Mouse (Mus musculus): Measurements from ENCODE around the gene Fam84b.
"Not testable (repeated sequence)": the region's sequence is repeated elsewhere in the genome, so short reads cannot be mapped to it uniquely, and the experiment has no call there.

Gene Fam84b

DNA sequence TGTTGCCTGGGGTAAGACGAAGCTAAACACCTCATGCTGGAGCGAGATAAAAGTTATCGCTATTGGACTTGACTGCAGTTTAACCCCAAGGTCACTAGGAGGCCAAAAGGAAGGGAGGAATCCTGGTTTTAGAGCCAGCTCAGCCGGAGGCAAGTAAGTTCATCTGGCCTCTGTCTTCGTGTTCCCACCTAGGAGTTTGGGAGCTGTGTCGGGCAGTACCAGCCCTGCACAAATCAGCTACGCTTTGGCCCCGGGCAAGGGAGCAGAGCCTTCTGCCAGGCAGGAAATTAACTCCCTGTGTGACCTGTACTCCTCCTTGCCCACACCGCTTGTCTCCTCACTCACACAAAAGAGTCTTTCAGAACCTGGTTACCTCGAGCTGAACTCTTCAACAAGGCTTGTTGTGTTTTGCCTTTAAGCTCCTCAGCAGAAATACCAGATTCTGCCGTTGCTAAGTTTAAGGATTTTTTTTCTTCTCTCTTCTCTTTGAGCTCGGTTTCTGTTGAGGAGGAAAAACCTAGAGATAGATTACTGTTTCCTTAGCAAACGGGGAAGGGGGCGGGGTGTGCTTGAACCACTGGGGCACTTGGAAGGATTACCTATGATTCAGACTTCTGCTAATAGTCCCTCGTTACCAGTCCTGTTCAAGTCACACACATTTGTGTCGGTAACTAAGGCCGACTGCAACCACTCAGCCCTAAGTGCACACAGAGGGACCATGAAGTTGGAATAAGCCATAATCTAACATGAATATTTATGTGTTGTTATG, at the start of gene Fam84b:
Gene Fam84b (minus strand): TSS at position 548 of the 769 bp plus-strand sequence.
- no peak for DNase-seq (ENCODE audit: low spot score)

DNA sequence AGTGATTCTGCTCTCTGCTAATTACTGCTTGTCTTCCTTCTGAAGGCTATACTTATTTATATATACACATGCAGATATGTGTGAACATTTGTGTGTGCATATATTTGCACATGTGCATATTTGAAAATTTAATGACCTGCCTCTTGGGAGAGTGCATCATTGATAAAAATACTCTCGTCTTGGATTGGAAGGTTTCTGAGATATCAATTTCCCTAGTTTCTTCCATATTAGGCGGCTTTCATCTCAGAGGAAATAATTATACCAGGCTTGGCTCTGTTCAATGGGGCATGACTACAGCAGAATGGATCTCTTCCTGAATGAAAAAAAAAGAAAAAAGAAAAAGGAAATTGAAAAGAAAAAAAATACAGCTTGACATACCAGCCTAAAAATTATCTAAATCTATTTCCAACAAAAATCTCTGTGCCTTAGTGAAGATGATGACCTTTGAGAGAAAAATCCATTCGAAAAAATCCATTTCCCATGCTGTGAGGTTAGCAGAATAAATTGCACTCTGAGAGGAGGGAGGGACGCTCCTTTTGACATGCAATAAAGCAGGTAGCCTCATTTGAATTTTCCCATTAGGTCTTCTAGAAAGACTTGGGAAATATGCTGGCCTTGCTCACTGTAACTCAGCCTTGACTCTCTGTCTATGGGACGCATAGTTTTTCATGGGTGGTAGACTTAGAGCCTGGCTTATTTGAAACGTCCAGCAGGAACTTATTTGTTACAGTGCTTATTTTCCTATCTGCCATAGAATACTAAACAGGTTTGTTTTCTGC, 44.8 kb upstream of the Fam84b start:
- no peak for DNase-seq (ENCODE audit: low spot score)

DNA sequence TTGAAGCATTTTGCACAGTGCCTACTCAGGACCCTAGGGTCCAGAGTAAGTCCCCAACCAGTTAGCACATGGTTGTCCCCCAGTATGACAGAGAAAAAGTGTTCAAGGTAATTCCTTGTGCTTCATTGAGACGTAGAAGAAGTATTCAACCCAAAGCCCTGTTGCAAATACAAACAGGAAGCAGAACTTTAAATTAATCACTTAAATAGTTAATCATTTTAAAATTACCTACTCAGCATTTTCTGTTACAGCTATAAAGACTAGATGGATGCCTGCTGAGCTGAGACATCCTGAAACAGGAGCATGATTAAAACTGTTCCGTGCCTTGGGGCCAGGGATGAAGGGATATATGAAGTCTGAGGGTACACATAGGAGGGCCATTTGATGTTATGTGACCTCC, 42.5 kb upstream of the Fam84b start:
- no peak for DNase-seq (ENCODE audit: low spot score)

DNA sequence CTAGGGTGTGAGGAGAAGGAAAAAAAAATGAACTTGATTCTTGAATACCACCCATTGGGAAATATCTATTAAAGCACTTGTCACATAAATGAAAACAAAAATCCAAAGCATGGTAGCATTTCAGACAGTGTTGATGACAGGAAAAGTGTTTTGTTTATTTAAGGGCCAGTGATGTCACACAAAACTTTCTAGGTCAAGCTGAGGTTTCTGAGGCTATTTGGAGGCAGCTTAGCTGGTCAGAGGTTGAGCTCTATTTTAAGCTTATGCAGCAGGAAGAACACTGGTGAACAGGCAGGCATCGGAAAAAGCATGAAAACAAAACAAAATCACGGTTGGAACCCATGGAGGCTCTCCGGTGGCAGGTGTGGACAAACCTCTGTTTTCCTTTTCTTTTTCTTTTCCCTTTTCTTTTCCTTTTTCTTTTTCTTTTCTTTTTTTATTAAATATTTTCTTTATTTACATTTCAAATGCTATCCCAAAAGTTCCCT, 39.4 kb upstream of the Fam84b start:
- no peak for DNase-seq (ENCODE audit: low spot score)

DNA sequence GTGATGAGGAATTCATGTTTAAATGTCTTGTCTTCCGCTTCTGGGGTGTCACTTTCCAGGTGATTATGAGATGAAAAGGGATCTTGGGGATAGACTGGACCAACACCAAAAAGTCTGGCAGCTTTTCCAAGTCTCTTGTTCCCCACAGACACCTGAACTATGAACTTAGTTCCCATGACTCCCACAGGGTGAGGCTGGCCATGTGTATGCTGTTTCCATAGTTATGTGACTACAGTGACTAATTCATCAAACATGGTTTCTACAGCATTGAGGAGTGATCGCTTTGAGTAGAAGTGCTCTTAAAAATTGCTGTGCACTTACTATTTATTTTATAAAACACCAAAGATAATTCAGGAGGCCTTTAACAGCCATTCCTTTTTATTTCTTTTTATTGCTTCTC, 35.1 kb upstream of the Fam84b start:
- DNase-seq (ENCODE audit: low spot score): no peak

DNA sequence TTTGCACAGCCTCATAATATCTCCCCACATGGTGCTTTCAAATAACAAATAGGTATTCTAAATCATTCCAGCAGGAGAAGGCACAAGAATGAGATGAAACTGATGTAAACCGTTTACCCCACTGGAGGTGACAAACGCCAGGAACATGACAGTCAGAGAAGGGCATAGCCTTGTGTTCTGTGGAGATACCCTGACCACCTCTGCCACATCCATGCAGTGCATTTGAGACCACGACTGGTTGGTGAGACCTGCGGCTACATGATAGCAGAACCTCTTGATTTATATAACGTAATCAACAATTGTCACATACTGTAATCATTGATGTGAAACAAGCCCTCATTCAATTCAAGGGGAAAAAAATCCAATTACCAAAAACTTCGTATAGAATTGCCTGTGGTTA, 22.1 kb upstream of the Fam84b start:
- no peak for DNase-seq (ENCODE audit: low spot score)

DNA sequence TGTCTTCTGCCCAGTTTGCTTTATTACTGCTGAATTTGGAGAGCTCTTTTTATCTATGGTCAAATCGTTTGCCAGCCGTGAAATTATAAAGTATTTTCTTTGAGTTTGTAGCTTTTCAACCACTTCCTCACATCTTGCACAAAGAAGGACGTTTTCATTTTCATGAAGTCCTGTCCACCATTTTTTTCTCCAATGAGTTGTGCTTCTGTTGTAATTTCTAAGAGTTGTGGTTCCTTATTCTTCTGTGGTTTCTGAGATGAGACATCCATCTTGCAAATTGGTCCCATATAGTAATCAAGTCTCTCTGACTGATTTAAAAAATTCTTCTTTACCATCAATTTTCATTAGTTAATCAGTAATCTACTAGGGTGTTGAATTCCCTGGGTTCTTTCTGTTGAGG, 8.8 kb upstream of the Fam84b start:
- no peak for DNase-seq (ENCODE audit: low spot score)

DNA sequence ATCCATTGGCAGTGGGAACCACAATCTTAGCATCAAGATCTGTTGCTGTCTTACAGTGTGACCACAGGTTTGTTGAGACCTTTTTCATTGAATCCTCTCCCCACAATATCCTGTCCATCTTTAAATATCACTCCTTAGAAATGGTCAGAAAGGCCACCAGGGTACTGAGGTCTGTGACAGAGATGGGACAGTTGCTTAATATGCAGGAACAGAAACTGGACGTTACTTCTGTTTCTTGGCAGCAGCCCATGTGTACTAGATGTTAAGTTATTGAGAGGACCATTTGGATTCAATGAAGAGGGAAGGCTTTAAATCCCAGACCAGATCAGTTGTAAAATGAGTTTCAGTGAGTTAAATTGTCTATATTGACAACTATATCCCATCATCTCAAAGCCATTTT, 1.5 kb upstream of the Fam84b start:
- DNase-seq (ENCODE audit: low spot score): no peak

DNA sequence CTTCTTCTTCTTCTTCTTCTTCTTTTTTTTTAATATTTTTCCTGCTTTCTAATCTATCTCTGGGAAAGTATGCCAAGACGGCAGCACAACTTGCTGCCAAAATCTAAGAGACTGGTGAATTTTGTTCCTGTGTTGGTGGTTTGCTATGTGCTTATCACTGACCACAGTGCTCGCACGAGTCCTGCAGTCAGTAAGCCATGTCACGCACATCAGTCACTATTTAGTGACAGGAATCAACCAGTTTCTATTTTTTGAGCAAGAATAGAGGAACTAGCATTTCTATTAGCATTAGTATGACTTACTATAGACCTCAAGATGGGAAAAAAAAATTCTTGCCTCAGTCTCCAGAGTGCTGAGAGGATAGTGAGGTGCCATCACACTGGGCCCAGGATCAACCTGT, 573 bp upstream of the Fam84b start:
- no peak for DNase-seq (ENCODE audit: low spot score)

DNA sequence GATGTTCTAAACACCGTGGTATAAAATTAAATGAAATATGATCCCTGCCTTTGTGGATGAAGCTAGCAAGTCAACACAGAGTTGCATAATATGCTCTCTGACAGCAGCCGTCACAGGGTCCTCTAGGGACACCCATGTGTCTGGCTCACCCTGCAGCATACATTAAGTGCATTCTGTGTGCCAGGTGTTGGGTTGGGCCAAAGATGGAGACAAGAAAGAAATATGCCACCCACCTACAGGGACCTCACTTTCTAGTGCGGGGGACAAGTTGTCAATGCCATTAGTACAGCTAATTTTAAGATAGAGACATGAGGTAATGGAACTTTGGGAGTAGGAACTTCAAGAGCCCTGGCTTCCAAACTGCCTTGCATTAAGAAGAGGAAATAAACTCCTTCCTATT, 4.9 kb downstream of the Fam84b start:
- no peak for DNase-seq (ENCODE audit: low spot score)

DNA sequence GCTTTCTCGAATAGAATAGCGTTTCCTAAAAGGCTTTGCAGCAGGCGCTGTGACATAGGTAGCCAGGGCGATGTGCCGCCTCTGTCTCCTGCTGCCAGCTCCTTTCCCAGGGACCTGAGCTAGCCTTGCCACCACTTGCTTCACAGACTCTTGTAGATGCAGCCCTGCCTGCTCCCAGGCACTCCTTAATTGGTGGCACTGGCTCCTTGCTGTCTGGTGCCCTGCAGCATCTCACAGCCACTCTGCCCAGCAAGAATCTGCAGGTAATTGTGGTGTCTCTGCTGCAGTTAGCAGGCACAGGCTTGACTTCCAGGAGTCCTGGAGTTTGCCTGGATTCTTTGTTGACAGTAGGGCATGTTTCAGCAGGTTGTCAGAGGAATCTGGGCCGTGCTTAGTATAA, 7.3 kb downstream of the Fam84b start:
- no peak for DNase-seq (ENCODE audit: low spot score)

DNA sequence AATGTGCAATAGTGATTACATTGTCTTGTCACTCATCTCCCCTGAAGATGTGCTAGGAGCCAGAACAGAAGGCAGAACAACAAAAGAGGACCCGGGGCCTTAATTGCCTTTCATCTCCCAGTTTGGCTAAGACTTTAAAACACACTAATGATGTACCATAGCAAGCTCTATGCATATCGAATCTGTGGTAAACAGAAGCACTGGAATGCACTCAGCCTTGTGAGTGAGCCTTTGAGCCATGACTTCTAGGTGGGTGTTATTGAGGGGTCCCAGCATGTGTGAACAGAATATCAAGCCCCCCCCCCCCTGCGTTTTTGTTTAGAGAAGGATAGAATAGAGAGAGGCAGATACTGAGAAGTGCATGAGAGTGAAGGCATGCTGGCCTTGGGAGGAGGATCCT, 7.7 kb downstream of the Fam84b start:
- no peak for DNase-seq (ENCODE audit: low spot score)

DNA sequence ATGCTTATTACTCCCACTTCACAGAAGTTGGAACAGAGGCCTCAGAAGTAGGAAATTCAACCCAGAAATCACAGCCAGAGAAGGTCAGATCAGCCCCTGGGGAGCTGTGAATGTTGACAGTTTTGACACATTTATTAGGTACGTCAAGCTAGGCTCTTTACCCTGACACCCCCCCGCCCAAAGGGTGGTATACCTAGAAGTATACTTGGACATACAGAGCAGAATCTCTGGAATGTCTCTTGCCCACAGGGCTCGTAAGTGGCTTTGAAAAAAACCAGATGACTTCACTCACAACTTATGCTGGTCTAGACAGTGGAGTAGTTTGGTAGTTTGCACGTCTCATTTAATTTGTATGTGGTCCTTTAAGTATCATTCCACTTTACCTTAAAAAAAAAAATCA, 11.8 kb downstream of the Fam84b start:
- no peak for DNase-seq (ENCODE audit: low spot score)

DNA sequence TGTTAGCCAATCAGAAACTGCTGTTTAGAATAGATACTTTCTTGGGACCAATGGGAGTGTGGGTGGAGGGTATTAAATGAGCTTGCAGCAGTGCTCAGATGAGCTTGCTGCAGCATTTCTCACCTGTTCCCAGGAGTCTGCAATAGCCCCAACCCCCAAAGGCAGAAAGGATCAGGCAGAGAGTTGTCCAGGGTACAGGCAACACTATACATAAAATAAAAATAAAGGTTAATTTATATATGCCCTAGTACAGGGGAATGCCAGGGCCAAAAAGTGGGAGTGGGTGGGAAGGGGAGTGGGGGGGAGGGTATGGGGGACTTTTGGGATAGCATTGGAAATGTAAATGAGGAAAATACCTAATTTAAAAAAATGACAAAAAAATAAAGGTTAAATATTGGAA, 12.3 kb downstream of the Fam84b start:
- not testable (repeated sequence) for DNase-seq (ENCODE audit: low spot score)

DNA sequence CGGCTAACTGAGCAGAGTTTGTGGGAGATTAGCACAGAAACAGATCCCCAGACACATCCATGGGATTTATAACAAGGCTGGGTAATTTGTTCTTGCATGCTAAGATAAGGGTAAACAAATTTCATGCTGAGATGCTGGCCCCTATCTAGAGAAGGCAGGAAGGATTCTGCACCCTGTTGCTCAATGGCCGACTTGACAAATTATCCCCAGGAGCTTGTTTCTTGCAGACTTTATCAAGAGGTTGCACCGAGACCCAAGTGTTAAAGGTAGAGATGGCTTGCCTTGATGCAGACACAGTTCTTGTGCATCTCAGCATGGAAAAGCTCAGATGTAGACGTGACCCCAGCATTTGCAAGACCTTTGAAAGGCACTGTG, 13.3 kb downstream of the Fam84b start:
- DNase-seq (ENCODE audit: low spot score): no peak

DNA sequence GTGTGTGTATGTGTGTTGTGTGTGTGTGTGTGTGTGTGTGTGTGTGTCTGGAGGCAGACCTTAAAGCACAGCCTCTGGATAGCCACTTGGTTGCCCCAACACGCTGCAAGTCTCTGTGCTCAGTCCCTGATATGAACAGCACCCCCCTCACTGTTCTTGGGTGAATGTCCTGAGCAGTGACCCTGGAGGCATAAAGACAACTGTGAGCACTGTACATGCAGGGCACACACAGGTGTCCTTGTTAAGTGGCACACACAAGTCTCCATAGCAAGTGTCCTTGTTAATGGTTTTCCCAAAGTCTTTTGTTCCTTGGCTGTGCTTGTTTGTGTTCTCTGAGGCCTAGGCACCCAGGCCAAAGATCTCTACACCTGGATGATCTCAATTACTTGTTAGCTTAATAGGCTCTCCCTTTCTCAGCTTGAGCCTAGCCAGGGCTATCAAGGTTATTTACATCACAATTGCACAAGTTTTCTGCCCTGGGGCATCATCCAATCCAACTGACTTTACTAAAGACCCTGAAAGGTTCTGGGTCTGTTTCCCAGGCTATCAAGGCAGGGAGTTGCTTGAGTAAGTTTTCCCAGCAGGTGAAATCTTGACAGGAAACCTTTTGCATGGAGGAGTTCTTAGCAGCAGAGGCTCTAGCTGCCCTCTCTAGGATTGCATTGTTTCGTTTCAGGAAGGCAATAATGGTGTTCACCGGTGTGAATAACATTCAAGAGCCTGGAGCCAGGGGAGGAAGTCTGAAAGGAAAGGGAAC, 13.9 kb downstream of the Fam84b start:
- no peak for DNase-seq (ENCODE audit: low spot score)

DNA sequence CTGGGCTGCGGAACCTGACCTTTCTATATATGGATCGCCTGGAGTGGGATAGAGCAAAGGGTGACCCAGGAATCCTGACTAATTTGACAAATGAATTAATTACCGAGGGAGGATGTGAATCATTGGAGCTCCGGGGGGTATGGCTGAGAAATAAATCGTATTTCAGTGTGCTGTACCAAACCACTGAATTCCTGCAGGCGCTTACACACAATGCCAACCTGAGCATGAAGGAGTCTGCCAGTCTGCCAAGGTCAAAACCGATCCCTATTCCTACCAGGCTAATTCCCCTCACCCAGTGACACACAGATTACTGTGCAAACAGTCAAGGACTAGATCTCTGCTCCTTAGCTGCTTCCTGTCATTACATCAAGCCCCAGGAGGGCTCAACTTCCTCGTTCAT, 15.4 kb downstream of the Fam84b start:
- DNase-seq (ENCODE audit: low spot score): no peak

DNA sequence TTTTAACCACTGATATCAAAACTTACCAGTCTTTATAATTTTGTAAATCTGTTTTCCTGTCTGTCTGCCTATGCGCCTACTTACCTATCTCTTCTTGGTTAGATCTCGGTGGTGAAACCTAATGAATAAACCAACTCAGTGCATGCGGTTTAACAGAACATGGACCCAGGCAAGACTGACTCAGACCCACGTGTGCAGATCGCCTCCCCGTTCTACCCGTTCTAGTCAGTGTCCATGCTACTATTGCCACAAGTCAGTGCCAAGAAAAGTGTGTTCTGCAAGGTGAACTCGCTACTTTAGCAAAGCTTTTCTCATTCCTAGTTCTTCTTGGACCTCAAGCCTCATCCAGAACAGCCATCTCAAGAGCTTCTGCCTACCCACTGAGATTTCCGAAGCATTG, 15.9 kb downstream of the Fam84b start:
- DNase-seq (ENCODE audit: low spot score): no peak

DNA sequence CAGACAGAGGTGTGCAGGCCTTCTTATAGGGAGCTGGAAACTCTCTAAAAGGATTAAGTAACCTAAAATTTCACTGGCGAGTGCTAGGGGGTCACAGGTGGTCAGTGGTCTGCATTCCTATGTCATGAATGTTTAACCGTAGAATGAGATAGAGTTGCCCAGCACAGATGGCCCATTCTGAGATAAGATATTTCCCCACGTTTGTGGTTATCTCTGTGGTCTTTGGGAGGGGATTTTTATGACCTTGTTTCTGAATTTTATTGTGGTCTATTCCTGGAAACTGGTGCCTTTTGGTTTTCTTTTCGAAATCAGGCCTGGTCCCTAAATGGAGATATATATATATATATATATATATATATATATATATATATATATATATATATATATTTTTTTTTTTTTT, 17.3 kb downstream of the Fam84b start:
- DNase-seq (ENCODE audit: low spot score): no peak

DNA sequence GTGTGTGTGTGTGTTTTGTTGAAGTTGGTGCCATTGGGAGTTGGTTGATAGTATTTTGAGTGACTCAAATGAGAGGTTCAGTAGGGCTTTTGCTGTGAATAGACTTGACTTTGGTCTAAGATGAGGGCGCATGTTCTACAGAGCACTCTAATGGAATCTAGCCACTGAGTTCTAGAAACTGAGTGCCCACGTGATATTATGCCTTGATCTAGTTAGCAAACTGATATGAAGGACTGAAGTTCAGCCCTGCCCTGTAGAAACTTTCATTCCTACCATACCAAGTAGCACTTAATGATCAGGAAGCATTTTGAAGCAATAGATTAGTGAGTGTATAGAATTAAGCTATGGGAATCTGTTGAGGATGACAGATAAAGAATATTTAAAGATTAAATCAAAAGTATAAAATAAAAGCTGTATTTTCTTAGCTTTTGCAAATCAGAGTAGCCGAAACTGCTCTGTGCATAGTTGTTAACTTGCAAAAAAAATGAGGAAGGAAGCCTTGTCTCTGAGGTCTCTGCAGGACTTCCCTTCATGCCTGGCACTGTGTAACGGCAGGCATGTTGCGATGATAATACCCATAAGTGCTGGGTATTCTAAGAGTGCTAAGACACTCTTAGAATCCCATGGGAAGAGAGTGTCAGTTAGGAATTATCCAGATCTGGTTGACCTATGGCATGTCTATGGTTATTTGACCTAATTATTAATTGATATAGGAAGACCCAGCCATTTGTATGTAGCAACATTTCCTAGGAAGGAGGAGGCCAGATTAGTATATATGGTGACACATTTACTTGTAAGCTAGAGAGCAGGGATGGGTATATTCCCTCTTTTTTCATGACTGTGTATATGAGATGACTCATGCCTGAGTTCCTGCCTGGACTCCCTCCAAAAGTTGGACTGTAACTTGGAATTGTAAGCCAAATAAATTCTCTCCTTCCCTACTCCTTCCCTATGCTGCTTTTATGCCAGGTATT, 18.7 kb downstream of the Fam84b start:
- no peak for DNase-seq (ENCODE audit: low spot score)

DNA sequence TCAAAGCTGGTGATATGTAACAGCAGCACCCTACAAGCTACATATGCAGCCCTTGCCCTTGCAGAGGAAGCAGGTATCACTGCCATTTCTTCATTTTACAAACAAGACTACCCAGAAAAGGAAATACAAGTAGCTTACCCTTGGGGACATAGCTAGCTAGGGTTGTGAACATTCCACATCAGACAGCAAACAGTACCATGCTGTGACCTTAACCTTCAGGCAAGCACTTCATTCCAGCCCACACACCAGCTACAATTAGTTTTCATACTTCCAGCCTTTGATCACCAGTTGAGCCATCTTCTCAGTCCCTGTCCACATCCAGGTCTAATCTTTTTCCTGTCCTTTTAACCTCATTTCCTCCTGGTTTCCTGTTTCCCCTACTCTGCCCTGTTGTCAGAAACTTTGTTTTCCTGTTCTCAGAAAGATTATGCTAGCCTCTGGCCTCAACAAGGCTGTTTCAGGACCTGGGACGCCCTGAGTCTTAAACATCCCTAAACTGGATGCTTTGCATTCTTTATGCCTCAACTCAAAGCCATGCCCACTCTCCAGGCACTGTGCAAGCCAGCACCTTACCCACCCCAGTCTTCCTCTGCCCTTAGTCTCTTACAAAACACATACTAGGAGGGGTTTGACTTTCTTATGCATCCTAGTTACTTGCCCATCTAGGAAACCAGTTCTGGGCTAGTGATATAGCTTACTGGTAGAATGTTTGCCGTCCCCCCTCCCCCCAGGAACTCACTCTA, 19.9 kb downstream of the Fam84b start:
- DNase-seq (ENCODE audit: low spot score): no peak
